Mouse (Mus musculus): ENCODE data around the gene C1qtnf6.

GRCm38 (mm10) chr15:78546060-78546459 lies 14.8 kb upstream of the C1qtnf6 start:
- no peak for TF ChIP-seq CHD2 (IDR thresholded peaks at IDR 0.05; ENCODE audit: low read length)
- TF ChIP-seq RCOR1 (conservative IDR thresholded peaks at IDR 0.05; ENCODE audit: low read depth, low read length), result no peak
- no peak for TF ChIP-seq POLR2A (IDR thresholded peaks at IDR 0.05; ENCODE audit: low read depth, low read length)
- TF ChIP-seq CTCF (conservative IDR thresholded peaks at IDR 0.05 in 1 of 2, IDR thresholded peaks at IDR 0.05 in 1 of 2; ENCODE audit: low read depth in 2 of 2, low read length in 2 of 2), result no peak
- TF ChIP-seq EP300 (IDR thresholded peaks at IDR 0.05; ENCODE audit: low read length), result no peak
- no peak for TF ChIP-seq MAFK (IDR thresholded peaks at IDR 0.05; ENCODE audit: insufficient replicate concordance, low read length)
- no peak for TF ChIP-seq MAX (IDR thresholded peaks at IDR 0.05; ENCODE audit: low read length)

Data from CH12.LX (cell line).